Mouse (Mus musculus): ENCODE measurements at regions not wholly inside any gene's neighbourhood (a gene's known extent, or its start where the extent isn't known, plus 50 kb on each side); places are given as distances from the start of the nearest gene placed in this dataset.
A peak's percentile ranks its signal among the peaks of the same experiment; 100 is the strongest.

- DNase-seq (ENCODE audit: low read depth, low spot score), result no peak
These were observed 82.2 kb downstream of the Tnfsf11 start for GRCm38 (mm10) chr14:78225677-78226076.

GRCm38 (mm10) chr14:78216229-78216963 is 91.4 kb downstream of the Tnfsf11 start:
- no peak for DNase-seq (ENCODE audit: low read depth, low spot score)

- DNase-seq (ENCODE audit: low read depth, low spot score), result no peak
These were observed 92.4 kb downstream of the Tnfsf11 start for GRCm38 (mm10) chr14:78215491-78215890.

- DNase-seq (ENCODE audit: low read depth, low spot score), result no peak
These were observed 103.3 kb downstream of the Tnfsf11 start for GRCm38 (mm10) chr14:78204566-78204863.

GRCm38 (mm10) chr14:78203726-78204565 is 103.9 kb downstream of the Tnfsf11 start:
- no peak for DNase-seq (ENCODE audit: low read depth, low spot score)

GRCm38 (mm10) chr14:78202781-78203180 is 105.1 kb downstream of the Tnfsf11 start:
- peak; percentile 5 for DNase-seq (ENCODE audit: low read depth, low spot score)

GRCm38 (mm10) chr14:78197483-78197882 is 108.7 kb upstream of the Fam216b start:
- DNase-seq (ENCODE audit: low read depth, low spot score), result no peak

GRCm38 (mm10) chr14:78179576-78179975 is 90.8 kb upstream of the Fam216b start:
- DNase-seq (ENCODE audit: low read depth, low spot score), result no peak

- DNase-seq (ENCODE audit: low read depth, low spot score), result no peak
These were observed 84.6 kb upstream of the Fam216b start for GRCm38 (mm10) chr14:78173451-78173850.

- no peak for DNase-seq (ENCODE audit: low read depth, low spot score)
These were observed 84.1 kb upstream of the Fam216b start for GRCm38 (mm10) chr14:78172956-78173355.

GRCm38 (mm10) chr14:78160819-78161218 is 72.0 kb upstream of the Fam216b start:
- no peak for DNase-seq (ENCODE audit: low read depth, low spot score)

- DNase-seq (ENCODE audit: low read depth, low spot score), result no peak
These were observed 70.8 kb upstream of the Fam216b start for GRCm38 (mm10) chr14:78159567-78159966.

- no peak for DNase-seq (ENCODE audit: low read depth, low spot score)
These were observed 68.9 kb upstream of the Fam216b start for GRCm38 (mm10) chr14:78157660-78158059.

GRCm38 (mm10) chr14:78148851-78149250 is 60.0 kb upstream of the Fam216b start:
- DNase-seq (ENCODE audit: low read depth, low spot score), result no peak

GRCm38 (mm10) chr14:78143751-78144150 is 54.9 kb upstream of the Fam216b start:
- no peak for DNase-seq (ENCODE audit: low read depth, low spot score)

All from CD4-positive helper T cell, adult 2 months (primary cell).